ENCODE assay signal across 8 mouse cellular contexts in genomic region chrX:73964363-73964762, GRCm38 (mm10). TPM values are rescaled to one million over a fixed set of nuclear protein-coding genes. Genes with fewer than 3 reads are reported as not detected.
DNase-seq lines count a peak whose midpoint lies in the region; ATAC-seq lines count a peak whose summit lies in the region.

No protein-coding gene starts in this region.

- H3K4me3 ChIP-seq in heart, embryonic 11.5 days (ENCODE audit: low read depth, low read length), result peak overlapping the region; percentile 70
- H3K4me3 ChIP-seq in embryonic facial prominence, embryonic 13.5 days, result peak overlapping the region; percentile 69
- peak overlapping the region; percentile 70 for H3K4me3 ChIP-seq in neural tube, embryonic 13.5 days

- H3K9me3 ChIP-seq in heart, embryonic 11.5 days (replicated peaks; ENCODE audit: control insufficient read depth, low read length), result no peaks in the 10 kb centered on the region
- no peaks in the 10 kb centered on the region for H3K9me3 ChIP-seq in embryonic facial prominence, embryonic 13.5 days
- H3K9me3 ChIP-seq in neural tube, embryonic 13.5 days, result no peaks in the 10 kb centered on the region

- no peaks in the 10 kb centered on the region for H3K36me3 ChIP-seq in heart, embryonic 11.5 days (ENCODE audit: control insufficient read depth, insufficient read depth, low read length)
- peaks cover 2% of the 10 kb centered on the region for H3K36me3 ChIP-seq in embryonic facial prominence, embryonic 13.5 days
- H3K36me3 ChIP-seq in neural tube, embryonic 13.5 days, result 0 out of 2 replicates have a peak, but pooled peaks cover 7% of the 10 kb centered on the region

- intact Hi-C loops in heart, postnatal 10 days (cut with DNase I), result loop anchor here (10.0 kb wide), 1 partner anchor 460 kb away; the partner anchor contains the start of gene G6pdx

- WGBS in heart, embryonic 11.5 days (ENCODE audit: insufficient replicate concordance), result 51% methylated on average over 3 of the region's 3 CpGs
- WGBS in embryonic facial prominence, embryonic 13.5 days, result 44% methylated on average over 3 of the region's 3 CpGs
- 63% methylated on average over 3 of the region's 3 CpGs for WGBS in neural tube, embryonic 13.5 days

- peak overlapping the region; percentile 87 for H3K9ac ChIP-seq in heart, embryonic 11.5 days (ENCODE audit: low read depth, low read length)
- H3K9ac ChIP-seq in embryonic facial prominence, embryonic 13.5 days, result peak overlapping the region; percentile 78
- H3K9ac ChIP-seq in neural tube, embryonic 13.5 days, result peak overlapping the region; percentile 79

- no peak for DNase-seq in heart, postnatal 10 days
- peak; percentile 65 for DNase-seq in induced T-regulatory cell, adult 2 months (ENCODE audit: low read depth)
- peak; percentile 66 to 71 for DNase-seq in lung, adult 18-20 months
- no peak for DNase-seq in frontal cortex, postnatal 14 days (ENCODE audit: low spot score in 2 of 2)
- DNase-seq in right cerebral cortex, adult 2 months (ENCODE audit: low spot score in 2 of 2), result no peak

- no peaks in the 10 kb centered on the region for H3K27me3 ChIP-seq in heart, embryonic 11.5 days (ENCODE audit: control insufficient read depth, insufficient read depth, low read length)
- H3K27me3 ChIP-seq in embryonic facial prominence, embryonic 13.5 days, result peaks cover 13% of the 10 kb centered on the region; the same call in 1 of the 2 replicates
- no peaks in the 10 kb centered on the region for H3K27me3 ChIP-seq in neural tube, embryonic 13.5 days

- no peak overlapping the region for H3K27ac ChIP-seq in heart, embryonic 11.5 days (ENCODE audit: low read depth, low read length)
- H3K27ac ChIP-seq in embryonic facial prominence, embryonic 13.5 days, result no peak overlapping the region
- H3K27ac ChIP-seq in neural tube, embryonic 13.5 days (replicated peaks), result no peak overlapping the region

- H3K4me2 ChIP-seq in heart, embryonic 11.5 days, result peak overlapping the region; percentile 70
- H3K4me2 ChIP-seq in embryonic facial prominence, embryonic 13.5 days, result peak overlapping the region; percentile 71
- H3K4me2 ChIP-seq in neural tube, embryonic 13.5 days, result peak overlapping the region; percentile 80

- peaks cover 11% of the 10 kb centered on the region; the same call in 1 of the 2 replicates for H3K4me1 ChIP-seq in heart, embryonic 11.5 days (ENCODE audit: control insufficient read depth, insufficient read depth, low read length)
- H3K4me1 ChIP-seq in embryonic facial prominence, embryonic 13.5 days, result peaks cover 21% of the 10 kb centered on the region
- H3K4me1 ChIP-seq in neural tube, embryonic 13.5 days (replicated peaks), result peaks cover 33% of the 10 kb centered on the region

- ATAC-seq in heart, embryonic 11.5 days (replicated peaks; ENCODE audit: insufficient number of reproducible peaks, low FRiP score, low TSS enrichment), result no peak
- no peak for ATAC-seq in embryonic facial prominence, embryonic 13.5 days (ENCODE audit: insufficient number of reproducible peaks, insufficient read depth, low FRiP score, low TSS enrichment, low read depth)
- ATAC-seq in neural tube, embryonic 13.5 days (ENCODE audit: low read depth), result no peak

RNA-seq across cellular contexts. Expression of gene Hcfc1, which starts 1.8 kb away (rescaled TPM):
- 42.6 and 52.1 TPM in 2 replicates for polyA plus RNA-seq in heart, embryonic 11.5 days (2014; fragmentation: Nextera tagmentation; extraction: Ambion mirVana)
- 10 to 100 TPM; 64.2 to 64.4 TPM for total RNA-seq in heart, postnatal 10 days (2021)
- 58.1 and 65.4 TPM in 2 replicates for polyA plus RNA-seq in embryonic facial prominence, embryonic 13.5 days (2015; fragmentation: Nextera tagmentation; extraction: Ambion mirVana)
- 44.4 and 48.9 TPM in 2 replicates for polyA plus RNA-seq in neural tube, embryonic 13.5 days (2015; fragmentation: Nextera tagmentation; extraction: Ambion mirVana)

RNA-seq across cellular contexts. Expression of gene Renbp, which starts 33.7 kb away (rescaled TPM):
- 51.6 and 64.0 TPM in 2 replicates for polyA plus RNA-seq in heart, embryonic 11.5 days (2014; fragmentation: Nextera tagmentation; extraction: Ambion mirVana)
- 10 to 100 TPM; 14.2 to 14.9 TPM for total RNA-seq in heart, postnatal 10 days (2021)
- 25.7 and 27.6 TPM in 2 replicates for polyA plus RNA-seq in embryonic facial prominence, embryonic 13.5 days (2015; fragmentation: Nextera tagmentation; extraction: Ambion mirVana)
- polyA plus RNA-seq in neural tube, embryonic 13.5 days (2015; fragmentation: Nextera tagmentation; extraction: Ambion mirVana), result 13.2 and 14.3 TPM in 2 replicates

RNA-seq across cellular contexts. Expression of gene Naa10, which starts 42.6 kb away (rescaled TPM):
- polyA plus RNA-seq in heart, embryonic 11.5 days (2014; fragmentation: Nextera tagmentation; extraction: Ambion mirVana), result 94.3 and 96.5 TPM in 2 replicates
- 10 to 100 TPM; 60.1 to 69.0 TPM for total RNA-seq in heart, postnatal 10 days (2021)
- 132 and 151 TPM in 2 replicates for polyA plus RNA-seq in embryonic facial prominence, embryonic 13.5 days (2015; fragmentation: Nextera tagmentation; extraction: Ambion mirVana)
- polyA plus RNA-seq in neural tube, embryonic 13.5 days (2015; fragmentation: Nextera tagmentation; extraction: Ambion mirVana), result 97.3 and 112 TPM in 2 replicates

RNA-seq across cellular contexts. Expression of gene Arhgap4, which starts 42.7 kb away (rescaled TPM):
- 0.96 and 1.3 TPM in 2 replicates for polyA plus RNA-seq in heart, embryonic 11.5 days (2014; fragmentation: Nextera tagmentation; extraction: Ambion mirVana)
- 1 to 10 TPM; 1.8 to 2.5 TPM for total RNA-seq in heart, postnatal 10 days (2021)
- 3.3 and 3.4 TPM in 2 replicates for polyA plus RNA-seq in embryonic facial prominence, embryonic 13.5 days (2015; fragmentation: Nextera tagmentation; extraction: Ambion mirVana)
- 2.8 and 3.2 TPM in 2 replicates for polyA plus RNA-seq in neural tube, embryonic 13.5 days (2015; fragmentation: Nextera tagmentation; extraction: Ambion mirVana)

RNA-seq across cellular contexts. Expression of gene Irak1, which starts 59.4 kb away (rescaled TPM):
- polyA plus RNA-seq in heart, embryonic 11.5 days (2014; fragmentation: Nextera tagmentation; extraction: Ambion mirVana), result 39.3 and 40.7 TPM in 2 replicates
- 10 to 100 TPM; 54.7 to 56.7 TPM for total RNA-seq in heart, postnatal 10 days (2021)
- polyA plus RNA-seq in embryonic facial prominence, embryonic 13.5 days (2015; fragmentation: Nextera tagmentation; extraction: Ambion mirVana), result 56.5 and 60.4 TPM in 2 replicates
- 39.9 and 45.4 TPM in 2 replicates for polyA plus RNA-seq in neural tube, embryonic 13.5 days (2015; fragmentation: Nextera tagmentation; extraction: Ambion mirVana)

Comparison
In these comparisons a context has a peak if more than half of its experiments do, and no peak if none do; other contexts are left out.
1. DNase-seq: peak in induced T-regulatory cell, adult 2 months (single experiment) and lung, adult 18-20 months (2 of 2); none in heart, postnatal 10 days (0 of 2), frontal cortex, postnatal 14 days (0 of 2) and right cerebral cortex, adult 2 months (0 of 2).
2. Peak in every context shown above with its lines, with median percentiles within 50 percentile points of each other: H3K4me2 ChIP-seq, H3K4me3 ChIP-seq and H3K9ac ChIP-seq.